Mouse (Mus musculus): ENCODE data around the gene Pbx1.

Gene Pbx1

DNA sequence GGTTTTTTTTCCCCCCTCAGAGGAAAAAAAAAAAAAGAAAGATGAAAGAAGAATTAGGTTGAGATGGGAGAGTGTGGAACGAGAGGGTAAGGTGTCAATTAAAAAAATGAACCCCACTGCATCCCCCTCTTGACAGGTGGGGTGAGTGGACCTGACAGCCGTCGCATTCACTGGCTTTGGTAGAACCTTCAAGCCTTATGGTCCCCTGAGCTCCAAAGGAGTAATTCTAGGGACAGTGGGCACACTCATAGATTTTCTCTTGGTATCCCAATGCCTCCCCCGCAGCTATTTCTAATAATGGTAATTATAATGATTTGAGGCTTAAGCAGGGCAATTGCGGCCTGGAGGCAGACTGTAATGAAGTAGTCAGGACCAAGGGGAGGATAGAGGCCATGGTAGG is 167.0 kb downstream of the Pbx1 start:
- DNase-seq: no peak

DNA sequence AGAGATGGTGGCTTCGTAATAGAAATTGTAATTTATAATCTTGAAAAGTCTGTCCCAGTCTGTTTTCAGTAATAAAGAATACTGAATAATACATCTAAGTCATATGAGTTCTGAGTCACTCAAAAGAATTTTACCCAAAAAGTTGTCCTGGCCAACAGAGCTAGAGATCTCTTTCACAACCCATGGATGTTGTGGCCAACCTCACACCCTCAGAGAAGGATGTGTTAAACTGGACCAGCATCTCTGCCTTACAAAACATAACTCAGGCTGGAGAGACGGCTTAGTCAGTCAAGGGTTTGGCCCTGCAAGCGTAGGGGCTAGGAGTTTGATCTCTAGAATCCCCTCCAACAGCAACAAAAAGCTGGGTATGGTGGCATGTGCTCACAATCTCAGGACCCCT is 171.7 kb downstream of the Pbx1 start:
- DNase-seq: no peak

DNA sequence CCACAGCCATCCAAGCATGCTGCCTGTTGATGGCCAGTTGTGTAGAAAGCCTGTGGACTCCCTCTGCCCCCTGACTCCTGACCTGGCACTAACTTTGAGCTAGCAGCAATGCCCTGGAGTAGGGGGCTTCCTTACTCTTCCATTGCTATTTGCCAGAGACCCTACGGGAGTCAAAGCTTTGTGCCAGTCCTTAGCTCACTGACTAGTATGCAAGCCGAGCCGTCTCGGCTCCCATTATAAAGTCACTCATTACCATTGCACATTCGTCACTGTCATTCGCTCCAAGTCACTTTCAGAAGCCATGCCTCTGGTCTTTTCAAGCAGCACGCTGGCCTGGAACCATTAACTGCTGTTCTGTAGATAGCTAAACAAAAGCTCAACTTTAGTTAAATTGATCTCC is 173.2 kb downstream of the Pbx1 start:
- DNase-seq: no peak

DNA sequence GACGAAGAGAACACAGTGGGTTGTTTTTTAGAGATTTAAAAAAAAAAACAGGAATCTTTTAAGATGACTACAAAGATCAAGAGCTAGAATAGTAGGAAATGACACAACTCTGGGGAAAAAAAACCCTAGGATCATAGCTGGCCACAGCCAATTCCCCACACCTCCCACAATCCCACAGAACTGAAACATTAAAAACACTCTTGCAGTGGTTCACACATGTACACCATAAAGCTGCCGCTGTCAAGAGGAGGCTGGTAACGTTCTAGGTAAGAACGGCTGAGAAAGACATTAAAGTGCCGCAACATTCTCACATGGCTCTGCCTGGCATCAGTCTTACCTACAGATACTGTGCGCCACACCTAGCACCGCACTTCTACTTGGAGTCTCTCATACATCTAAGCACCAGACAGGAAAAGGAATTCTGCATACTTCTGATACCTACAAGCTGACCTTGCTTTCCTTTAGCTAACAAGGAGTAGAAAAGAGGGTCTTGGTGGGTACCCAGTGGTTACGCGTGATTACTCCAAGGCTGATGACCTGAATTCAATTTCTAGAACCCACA is 176.6 kb downstream of the Pbx1 start:
- DNase-seq: no peak

DNA sequence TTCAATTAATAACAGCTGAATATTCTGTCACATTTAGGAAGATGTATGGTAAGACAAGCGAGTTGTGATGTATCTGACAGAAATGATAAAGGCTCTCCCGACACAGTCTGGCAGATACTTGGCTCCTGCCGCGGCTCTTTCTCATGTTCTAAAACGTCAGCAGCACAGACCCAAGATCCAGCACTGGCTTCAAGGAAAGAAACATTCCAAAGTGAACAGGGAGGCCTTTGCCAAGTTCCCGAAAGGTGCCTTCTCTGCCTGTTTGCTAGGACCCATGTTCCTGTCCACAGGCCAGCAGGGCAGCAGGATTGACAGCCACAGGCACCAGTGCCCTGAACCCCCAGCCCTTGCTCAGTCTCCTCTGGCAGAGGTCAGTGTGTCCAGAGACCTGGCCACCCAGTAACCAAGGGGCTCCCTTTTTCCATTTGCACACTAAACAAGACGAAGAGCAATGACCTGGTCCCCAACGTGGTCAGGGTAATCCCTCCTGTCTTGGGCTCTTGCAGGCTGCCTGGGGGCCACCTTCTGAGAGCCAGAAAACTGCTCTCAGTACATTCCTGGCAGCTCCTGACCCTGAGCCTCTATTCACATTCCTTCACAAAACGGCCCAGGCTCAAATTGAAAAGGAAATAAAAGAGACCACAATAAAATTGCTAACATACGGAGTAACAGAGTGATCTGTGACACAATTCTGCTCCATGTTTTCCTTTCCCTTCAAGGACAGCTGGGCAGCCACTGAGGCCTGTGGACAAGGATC is 184.9 kb downstream of the Pbx1 start:
- DNase-seq: no peak

DNA sequence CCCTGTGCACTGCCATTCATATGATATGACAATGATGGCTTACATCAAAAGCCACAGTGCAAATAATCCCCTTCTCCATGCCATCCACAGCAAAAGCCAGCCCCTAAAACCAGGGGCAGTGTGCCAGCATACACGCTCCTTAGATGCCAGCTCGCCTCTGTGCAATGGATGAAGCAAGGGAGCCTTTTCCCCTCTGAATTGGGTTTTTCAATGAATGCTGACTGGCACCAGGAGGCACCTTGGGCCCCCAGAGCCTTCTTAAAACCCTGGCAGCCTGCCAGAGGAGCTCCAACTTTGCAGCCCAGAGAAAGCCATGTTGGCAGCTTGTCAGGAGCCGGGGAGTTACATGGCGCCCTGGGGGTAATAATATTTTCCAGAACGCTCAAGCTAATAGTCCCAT is 186.5 kb downstream of the Pbx1 start:
- DNase-seq: no peak

DNA sequence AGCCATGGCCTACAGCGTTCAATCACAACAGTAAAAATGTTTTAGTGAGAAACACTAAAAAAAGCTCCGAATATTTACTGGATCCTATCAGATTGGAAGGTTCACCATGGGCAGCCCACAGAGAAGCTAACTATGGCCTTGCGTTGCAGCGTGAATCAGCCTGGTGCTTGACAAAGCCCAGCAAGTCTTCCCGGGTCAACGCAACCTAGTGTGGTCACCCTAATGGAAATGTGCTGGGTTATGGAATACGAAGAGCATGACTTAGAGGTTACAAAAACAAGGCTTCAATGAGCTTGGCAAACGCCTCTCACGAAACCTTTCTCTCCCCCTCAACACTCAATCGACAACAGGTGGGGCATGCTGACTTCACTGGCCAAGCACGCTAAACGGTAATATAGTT is 188.3 kb downstream of the Pbx1 start:
- DNase-seq: no peak

DNA sequence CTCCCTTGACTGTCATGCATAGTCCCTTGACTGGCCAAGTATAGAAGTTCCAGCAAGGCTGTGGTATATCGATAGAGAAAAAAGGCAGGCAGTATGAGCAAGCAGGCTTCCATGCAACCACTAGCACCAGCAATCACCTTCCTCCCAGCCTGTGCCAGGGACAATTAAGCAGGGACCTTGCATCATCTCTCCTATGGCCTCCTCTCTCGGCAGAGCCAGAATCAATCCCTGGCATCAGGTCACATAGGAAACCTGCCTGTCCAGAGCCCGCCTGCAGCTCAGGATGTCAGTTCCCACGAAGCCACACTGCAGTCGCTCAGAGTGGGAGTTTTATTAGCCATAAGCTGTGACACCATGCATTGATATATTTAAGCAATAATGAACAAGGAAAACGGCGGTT is 189.0 kb downstream of the Pbx1 start:
- no peak for DNase-seq

DNA sequence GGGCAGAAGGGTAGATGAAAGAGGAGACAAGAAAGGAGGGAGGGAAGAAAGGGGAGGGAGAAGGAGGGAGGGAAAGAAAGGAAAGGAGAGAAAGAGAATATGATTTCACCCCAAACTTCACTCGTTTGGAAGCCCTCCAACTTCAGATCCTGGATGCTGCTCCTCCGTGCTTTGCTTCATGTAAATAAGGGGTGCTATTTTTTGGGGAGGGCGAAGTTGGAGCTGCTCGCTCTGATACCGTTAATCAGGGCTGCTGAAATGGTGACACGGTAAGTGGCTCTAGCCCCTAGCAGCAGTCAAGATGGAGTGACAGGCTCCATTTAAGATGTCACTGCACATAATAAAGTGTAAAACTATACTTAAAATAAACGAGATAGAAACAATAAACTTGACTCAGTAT is 190.8 kb downstream of the Pbx1 start:
- no peak for DNase-seq

DNA sequence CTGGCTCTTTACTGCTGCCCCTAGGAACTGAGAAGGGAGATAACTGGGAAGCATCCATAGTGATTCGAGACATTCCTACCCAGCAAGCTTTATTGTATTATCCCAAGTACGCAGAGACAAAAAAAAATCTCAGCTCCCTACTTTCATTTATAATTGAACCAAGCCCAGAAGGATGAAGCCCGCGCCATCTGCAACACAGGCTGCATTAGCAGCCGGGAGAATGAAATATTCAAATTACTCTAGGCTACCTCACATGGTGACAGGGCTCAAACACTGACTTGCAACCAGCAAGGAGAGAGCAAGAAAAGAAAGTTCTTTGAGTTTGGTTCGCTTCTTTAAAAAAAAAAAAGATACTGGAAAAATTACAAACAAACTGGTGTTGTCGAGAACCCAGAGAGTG is 191.2 kb downstream of the Pbx1 start:
- DNase-seq: no peak

DNA sequence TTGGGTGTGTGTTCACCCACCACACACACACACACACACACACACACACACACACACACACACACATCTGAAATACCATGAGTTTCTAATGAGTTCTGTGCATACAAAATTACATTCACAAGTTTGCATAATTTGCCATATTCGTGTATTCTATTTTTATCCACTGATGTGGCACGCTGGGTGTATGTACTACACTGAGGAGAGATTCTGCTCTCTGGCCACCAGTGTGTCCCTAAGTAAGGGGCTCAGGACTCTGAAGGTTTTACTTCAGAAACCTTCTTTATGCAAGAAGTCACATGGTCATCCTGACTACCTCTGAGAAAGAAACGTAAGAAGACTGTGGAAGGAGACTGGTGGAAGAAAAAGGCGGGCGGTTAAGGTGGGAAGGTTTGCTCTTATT is 191.7 kb downstream of the Pbx1 start:
- DNase-seq: no peak

DNA sequence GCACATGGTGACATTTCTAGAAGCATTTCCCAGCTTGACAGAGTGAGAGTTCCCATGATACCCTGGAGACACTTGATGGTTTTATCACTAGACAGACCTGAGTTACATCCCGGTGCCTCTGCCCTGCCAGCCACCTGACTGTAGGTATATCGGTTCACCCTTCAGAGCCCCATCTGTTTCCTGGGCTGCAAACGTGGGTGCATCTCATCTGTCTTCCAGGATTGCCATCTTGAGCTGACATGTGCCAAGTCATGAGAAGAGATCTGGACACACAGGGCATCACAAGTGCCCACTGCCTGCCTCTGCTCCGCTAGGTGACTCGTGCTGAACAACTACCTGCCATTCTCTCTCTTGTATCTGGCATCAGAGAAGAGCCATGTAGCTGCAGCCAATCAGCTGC is 196.0 kb downstream of the Pbx1 start:
- DNase-seq: no peak

DNA sequence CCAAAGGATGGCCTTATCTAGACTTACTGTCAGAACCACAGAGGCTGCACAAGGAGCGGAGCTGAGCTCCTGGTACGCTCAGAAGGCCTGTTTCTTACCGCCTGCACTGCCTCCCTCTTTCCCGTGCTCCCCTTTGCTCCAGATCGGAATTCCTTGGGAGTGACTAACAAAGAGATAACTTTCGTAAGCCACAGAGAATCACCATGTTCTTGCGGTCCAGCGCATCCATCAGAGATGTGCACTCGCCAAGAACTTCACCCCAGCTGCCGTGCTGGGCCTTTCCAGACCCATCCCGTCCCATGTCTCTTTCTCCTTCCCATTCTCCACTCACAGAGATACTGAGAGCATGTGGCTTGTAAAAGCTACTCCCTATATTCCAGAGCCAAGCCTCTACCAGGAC is 197.7 kb downstream of the Pbx1 start:
- DNase-seq: no peak

DNA sequence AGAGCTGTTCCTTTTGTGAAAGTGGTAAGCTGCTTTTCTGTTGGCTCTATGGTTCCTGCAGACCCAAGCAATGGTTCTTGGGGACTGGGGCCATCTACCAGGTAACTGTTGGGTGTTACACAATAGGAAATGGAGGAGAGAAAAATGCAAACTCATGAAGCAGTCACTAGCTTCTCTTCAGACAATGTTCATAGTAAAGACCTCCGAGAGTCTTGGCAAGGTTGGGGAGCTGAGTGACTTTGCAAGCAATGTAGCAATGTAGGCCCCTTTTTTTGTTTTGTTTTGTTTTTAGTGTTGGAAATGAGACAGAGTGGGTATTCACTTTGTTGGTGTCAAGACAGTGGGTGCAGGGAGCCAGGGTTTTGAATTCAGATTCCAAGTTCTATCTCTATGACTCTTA is 198.9 kb downstream of the Pbx1 start:
- DNase-seq: no peak

DNA sequence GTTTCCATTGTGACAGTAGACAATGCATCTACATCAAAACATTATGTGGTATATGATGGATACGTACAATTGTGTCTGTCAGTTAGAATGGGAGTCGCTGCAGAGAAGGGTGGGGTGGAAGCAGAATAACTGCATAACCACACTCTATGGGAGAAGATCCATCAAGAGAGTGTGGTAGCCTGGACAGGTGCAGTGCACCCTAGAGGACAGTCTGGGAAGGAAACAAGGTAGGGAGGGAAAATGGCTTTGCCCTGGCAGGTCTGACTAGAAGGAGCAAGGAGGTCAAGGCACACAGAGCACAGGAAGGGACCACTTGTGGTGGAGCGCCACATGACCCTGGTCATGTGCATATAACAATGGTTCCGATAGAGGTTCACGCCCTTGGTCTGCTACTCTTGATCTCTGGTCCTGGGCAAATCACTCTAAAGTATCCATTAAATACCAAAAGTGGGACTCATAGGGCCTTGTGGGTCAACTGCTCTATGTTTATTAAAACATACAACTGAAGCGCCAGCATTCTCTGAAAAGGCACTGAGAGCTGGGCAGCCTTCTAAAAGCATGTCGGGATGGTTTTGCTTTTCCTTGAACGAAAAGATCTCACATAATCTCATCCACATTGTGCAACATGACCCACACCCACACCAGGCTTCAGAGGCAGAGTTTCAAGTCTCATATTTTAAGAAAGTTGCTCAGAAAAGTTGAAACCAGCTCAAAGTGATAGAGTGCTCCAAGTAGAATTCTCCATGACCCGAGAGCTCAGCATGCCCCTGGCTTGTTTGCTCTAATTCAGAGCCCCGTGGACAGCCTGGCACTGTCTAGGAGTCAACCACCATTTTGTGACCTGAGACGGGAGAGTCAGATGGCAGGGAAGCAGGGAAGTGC is 200.3 kb downstream of the Pbx1 start:
- no peak for DNase-seq

DNA sequence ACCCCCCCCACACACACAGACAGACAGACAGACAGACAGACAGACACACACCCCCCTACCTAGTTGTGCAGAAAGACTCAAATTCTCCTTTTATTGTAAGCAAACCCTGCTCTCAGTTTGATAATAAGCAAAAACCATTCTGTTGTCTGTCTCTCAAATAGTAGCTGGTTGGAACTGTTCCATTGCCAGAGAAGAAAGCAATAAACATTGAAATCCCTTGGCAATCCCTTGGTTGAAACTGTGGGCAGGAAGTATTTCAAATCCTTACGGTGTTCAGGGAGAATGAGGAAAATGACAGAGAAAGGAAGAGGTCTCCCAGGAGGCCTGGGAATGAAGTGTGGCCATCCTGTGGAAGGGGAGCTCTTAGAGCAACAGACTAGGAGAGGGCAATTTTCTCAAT is 201.2 kb downstream of the Pbx1 start:
- DNase-seq: no peak

DNA sequence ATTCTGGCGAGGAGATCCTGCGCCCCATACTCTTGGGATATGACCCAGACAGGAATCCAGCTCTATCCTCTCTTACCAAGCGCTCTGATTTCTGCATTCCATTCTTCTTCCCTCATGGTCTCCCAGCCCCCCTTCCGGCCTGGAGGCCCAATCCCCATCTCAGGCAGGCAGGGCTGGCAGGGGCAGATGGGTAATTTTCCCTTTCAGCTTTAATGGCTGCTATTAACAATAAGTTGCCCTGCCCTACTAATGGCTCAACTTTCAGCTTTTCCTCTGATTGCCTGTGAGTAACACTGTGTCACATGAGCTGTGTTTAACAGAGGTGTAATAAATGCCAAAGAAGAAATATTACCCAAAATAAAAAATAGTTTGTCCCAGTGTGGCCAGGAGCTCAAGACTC is 201.9 kb downstream of the Pbx1 start:
- DNase-seq: no peak

DNA sequence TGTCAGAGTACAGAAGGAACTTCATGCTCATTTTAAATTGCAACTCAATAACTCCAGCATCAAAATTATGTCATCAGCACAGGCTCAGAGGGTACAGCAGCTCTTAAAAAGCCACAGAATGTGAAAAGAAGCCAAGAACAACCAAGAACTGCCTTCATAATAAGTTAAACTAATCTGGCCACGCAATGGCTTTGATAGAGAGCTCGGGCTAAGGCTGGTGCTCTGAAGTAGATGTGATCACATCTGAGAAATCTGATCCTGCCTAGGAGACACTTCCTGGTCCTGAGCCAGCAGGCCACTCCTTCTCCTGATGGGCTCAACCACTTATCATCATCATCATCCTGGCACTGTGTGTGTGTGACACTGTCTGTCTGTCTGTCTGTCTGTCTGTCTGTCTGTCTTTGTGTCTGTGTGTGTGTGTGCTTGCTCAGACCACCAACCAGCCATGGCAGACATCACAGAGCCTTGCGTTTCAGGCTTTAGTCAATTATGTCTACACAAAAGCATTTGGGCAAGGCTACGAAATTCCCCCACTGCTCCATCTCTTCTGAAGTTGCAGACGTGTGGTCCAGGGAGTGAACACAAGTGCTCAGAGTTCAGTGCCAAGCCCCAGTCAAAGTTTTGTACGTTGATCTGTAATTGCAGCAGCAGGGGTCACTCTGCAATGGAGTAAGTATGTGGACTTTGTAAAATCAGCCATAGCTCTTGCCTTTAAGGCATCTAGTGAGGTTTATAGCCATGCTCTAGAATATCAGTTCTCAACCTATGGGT is 203.1 kb downstream of the Pbx1 start:
- no peak for DNase-seq

DNA sequence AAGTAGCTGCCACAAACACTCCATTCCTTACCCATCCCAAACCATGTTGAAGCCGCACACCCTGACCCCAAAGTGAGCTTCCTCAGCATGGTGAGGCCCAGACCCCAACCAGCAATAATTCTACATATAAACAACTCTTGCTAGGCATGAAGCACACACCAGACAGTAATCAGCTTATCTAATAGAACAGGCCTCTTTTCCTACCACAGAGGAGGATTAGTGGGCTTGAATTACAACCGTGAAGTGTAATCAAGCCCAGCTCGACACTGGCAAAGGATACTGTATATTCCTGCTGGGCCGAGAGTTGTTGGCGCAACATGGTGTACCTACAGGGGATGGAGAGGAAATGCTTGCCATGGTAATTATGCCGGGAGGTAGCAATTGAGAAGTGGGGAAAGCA is 205.9 kb downstream of the Pbx1 start:
- DNase-seq: no peak

DNA sequence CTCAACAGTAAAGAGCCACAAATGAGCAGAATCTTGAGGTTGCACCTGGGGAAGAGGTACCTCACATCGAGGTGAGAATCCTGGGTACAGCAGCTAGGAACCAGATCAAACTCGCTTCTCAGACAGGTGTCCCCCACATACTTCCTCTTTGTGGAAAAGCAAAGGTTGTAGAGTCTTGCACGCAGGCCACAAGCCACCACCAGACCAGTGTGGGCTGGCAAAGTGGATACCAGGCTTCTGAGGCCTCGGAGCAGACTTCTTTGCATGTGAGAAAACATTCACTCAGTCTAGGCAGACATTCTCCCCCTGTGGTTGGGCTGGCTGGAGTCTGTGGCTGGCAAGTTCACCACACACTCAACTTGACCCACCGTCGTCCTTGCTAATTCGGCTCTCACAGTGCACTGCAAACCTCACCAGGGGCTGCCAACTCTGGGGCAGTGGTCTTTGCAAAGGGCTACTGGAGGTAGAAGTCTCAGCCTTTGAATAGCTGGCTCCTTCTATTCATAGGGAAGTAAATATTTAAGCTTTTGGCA is 206.4 kb downstream of the Pbx1 start:
- no peak for DNase-seq

DNA sequence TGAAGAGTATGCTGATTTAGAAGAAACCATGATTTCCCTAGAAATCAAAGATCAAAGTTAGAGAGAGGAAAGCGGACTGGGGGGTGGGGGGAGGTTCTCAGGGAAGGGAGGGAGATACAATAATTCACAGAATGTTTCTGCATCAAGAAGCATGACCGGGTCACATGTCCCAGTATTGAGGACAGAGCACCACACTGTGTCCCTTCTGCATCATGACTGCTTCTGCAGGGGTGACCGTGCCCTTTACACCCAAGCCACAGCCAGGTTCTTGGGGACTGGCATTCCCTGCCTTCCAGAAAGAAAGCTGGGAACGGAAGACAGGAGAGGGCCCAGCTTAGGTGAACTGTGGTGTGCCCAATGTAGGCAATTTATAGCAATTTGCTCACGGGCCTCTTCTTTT is 207.9 kb downstream of the Pbx1 start:
- no peak for DNase-seq

DNA sequence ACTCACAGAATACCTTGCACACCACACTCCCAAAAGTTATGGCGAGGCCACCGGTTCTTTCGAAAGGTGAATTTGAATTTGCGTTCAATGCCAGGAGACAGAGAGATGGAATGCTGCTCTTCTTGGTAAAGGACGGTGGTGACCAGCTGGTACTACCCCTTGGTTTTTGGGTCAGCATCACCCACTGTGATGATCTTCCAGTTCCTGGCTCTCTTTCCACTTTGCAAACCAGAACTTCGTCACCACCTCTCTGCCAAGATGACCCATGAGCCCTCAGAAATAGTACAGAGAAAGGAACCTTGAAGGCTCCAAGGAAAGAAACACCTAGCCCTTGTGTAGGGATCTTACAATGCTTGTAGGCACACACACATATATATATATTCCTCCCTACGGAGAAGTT is 209.3 kb downstream of the Pbx1 start:
- no peak for DNase-seq

DNA sequence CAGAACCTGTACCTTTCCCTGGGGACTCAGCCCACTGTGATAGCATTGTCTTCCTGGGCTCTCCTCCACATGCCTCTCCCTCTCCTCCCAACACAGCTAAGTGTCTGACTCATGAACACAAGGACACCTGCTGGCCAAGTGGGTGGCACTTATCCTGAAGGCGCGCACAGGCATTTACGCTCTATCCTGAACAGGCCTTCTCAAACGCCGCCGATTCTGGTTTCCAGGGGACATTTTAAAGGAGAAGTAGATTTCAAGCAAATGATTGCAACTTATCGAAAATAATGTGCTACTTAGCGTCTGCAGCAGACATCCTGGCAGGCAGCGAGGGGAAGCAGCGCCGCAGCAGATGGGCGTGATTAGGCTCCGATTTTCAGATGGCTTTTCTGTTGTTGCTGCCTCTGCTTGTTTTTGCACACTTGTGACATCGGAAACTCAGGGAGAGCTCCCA is 211.0 kb downstream of the Pbx1 start:
- no peak for DNase-seq

Data from thymus, postnatal 4 days (tissue).